Mouse (Mus musculus) hindbrain, embryonic 15.5 days (tissue): ENCODE measurements around the gene Pptc7. TPM values are rescaled to one million over a fixed set of nuclear protein-coding genes. Genes with fewer than 3 reads are reported as not detected.
A peak's percentile ranks its signal among the peaks of the same experiment; 100 is the strongest.

Experiments used
- ATAC-seq: fragments of 200-750 bp; cut with Nextera tagmentation; 2 replicates; pipeline ENCODE4 v1.8.0; 2017; ENCODE audit warnings: low read depth, moderate number of reproducible peaks, moderate TSS enrichment; ENCODE audit not compliant: low FRiP score
- H3K27ac ChIP-seq: fragments of 300-500 bp; sonication (generic); replicated peaks from 2 replicates; pipeline ENCODE4 v1.5.1; 2015; ENCODE audit warnings: mild to moderate bottlenecking, inconsistent platforms
- H3K27me3 ChIP-seq: fragments of 300-500 bp; sonication (generic); 2 replicates; pipeline ENCODE4 v1.6.1; 2015; ENCODE audit warnings: control low read depth, inconsistent platforms
- H3K36me3 ChIP-seq: fragments of 300-500 bp; sonication (generic); 2 replicates; pipeline ENCODE4 v1.6.1; 2015; ENCODE audit warnings: control low read depth, inconsistent platforms
- H3K4me1 ChIP-seq: fragments of 300-500 bp; sonication (generic); replicated peaks from 2 replicates; pipeline ENCODE4 v1.6.1; 2015; ENCODE audit warnings: control low read depth, inconsistent platforms
- H3K4me2 ChIP-seq: fragments of 300-500 bp; sonication (generic); 2 replicates; pipeline ENCODE4 v1.6.1; 2015; ENCODE audit warnings: moderate library complexity, mild to moderate bottlenecking, inconsistent platforms
- H3K4me3 ChIP-seq: fragments of 300-500 bp; sonication (generic); 2 replicates; pipeline ENCODE4 v1.5.1; 2015; ENCODE audit warnings: mild to moderate bottlenecking, inconsistent platforms
- H3K9ac ChIP-seq: fragments of 300-500 bp; sonication (generic); 2 replicates; pipeline ENCODE4 v1.6.1; 2015; ENCODE audit warnings: inconsistent platforms
- H3K9me3 ChIP-seq: fragments of 300-500 bp; sonication (generic); 2 replicates; pipeline ENCODE4 v1.6.1; 2016; ENCODE audit warnings: control low read depth, inconsistent platforms
- WGBS: fragments of 180-500 bp; shearing (Covaris S2); methylation state at CpG from one replicate; pipeline ENCODE4 v1.1.7; 2015; 5-methylcytosine and 5-hydroxymethylcytosine counted together
- polyA plus RNA-seq: library from polyadenylated mRNA; unstranded; fragments of >200 nt; fragmentation: Nextera tagmentation; extraction: Ambion mirVana; gene quantifications from 2 replicates; pipeline ENCODE4 v1.2.1, GENCODE M21; 2015

The Pptc7 gene
- polyA plus RNA-seq, 1 experiment from 2014 or later: 8.1 TPM

DNA sequence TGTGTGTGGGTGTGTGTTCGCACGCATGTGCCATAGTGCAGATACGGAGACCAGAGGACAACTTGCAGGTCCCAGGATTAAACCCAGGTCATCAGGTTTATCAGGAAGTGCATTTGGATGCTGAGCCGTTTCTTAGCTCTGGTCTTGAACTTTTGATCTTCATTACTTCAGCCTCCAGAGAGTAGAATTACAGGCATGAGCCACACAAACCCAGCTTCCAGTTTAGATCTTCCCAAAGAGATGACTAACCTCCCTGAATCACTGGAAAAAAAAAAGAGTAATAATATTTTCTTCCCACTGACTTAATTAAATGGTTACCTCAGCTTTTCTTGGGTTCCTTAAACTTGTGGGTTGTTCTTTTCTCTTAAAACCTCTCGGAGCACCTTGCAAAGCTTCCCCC is 11.3 kb upstream of the Pptc7 start:
- H3K4me2 ChIP-seq: no peak overlapping the region
- H3K4me3 ChIP-seq: no peak overlapping the region
- no peaks in the 10 kb centered on the region for H3K27me3 ChIP-seq
- no peaks in the 10 kb centered on the region for H3K9me3 ChIP-seq
- H3K4me1 ChIP-seq: no peaks in the 10 kb centered on the region
- H3K36me3 ChIP-seq: no peaks in the 10 kb centered on the region
- no peak for ATAC-seq
- 84% methylated on average over 5 of the region's 5 CpGs for WGBS
- H3K27ac ChIP-seq: no peak overlapping the region
- no peak overlapping the region for H3K9ac ChIP-seq

DNA sequence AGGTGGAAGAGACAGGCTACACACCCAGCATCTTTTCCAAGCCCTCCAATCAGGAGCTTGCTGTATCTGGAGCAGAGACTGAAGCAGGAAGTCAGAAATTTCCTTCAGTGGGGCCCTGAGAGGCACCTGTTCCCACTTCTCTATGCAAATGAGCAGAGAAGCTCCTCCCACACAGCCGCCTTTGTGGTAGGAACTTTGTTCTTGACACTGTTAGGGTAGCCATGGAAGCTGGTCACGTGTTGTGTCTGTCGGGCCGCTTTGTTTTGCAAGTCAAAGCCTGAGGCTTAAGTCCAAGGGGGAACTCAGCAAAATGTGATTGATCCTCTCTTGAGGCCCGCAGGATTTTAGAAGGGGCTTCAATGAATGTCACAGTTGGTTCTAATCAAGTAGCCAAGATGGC is 9.4 kb upstream of the Pptc7 start:
- no peaks in the 10 kb centered on the region for H3K4me1 ChIP-seq
- no peak overlapping the region for H3K4me2 ChIP-seq
- H3K27me3 ChIP-seq: no peaks in the 10 kb centered on the region
- no peaks in the 10 kb centered on the region for H3K9me3 ChIP-seq
- no peak overlapping the region for H3K27ac ChIP-seq
- H3K4me3 ChIP-seq: no peak overlapping the region
- no peak for ATAC-seq
- WGBS: 17% methylated on average over 5 of the region's 5 CpGs
- H3K9ac ChIP-seq: no peak overlapping the region
- no peaks in the 10 kb centered on the region for H3K36me3 ChIP-seq

GRCm38 (mm10) chr5:122278946-122279345 is 5.2 kb upstream of the Pptc7 start:
- Histone ChIP-seq H3K27ac (no peak overlapping the region), H3K4me1 (0 out of 2 replicates have a peak, but pooled peaks cover 4% of the 10 kb centered on the region), H3K27me3 (no peaks in the 10 kb centered on the region), H3K4me3 (no peak overlapping the region), H3K36me3 (no peaks in the 10 kb centered on the region), H3K4me2 (no peak overlapping the region), H3K9ac (no peak overlapping the region), H3K9me3 (no peaks in the 10 kb centered on the region)
- ATAC-seq: no peak
- WGBS: 78% methylated on average over 7 of the region's 7 CpGs

- Histone ChIP-seq H3K4me1 (0 out of 2 replicates have a peak, but pooled peaks cover 4% of the 10 kb centered on the region), H3K36me3 (no peaks in the 10 kb centered on the region), H3K4me2 (no peak overlapping the region), H3K9ac (no peak overlapping the region), H3K9me3 (no peaks in the 10 kb centered on the region), H3K27me3 (no peaks in the 10 kb centered on the region), H3K4me3 (no peak overlapping the region), H3K27ac (no peak overlapping the region)
- ATAC-seq: no peak
- 78% methylated on average over 12 of the region's 12 CpGs for WGBS
Measured at GRCm38 (mm10) chr5:122279799-122280421, 4.3 kb upstream of the Pptc7 start.

DNA sequence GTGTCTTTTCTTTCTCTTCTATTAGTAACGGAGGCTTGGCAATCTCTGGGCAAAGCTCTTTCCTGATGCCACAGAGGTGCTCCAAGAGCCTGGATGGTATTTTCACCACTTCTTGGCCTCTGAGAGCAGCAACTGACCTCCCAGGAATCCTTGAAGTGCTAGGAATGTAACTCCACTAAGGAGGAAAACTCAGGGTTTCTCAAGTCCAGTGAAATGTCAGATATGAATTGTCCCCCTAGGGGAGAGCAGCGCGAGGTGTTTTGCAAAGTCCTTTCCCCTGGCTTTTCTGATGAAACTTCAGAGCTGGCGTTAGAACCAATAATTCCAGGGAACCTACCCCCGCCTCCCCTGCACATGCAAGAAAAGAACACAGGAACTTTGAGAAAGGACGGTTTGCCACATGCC is 3.7 kb upstream of the Pptc7 start:
- no peak for ATAC-seq
- Histone ChIP-seq H3K4me1 (peaks cover 9% of the 10 kb centered on the region), H3K4me3 (no peak overlapping the region), H3K27ac (no peak overlapping the region), H3K9me3 (no peaks in the 10 kb centered on the region), H3K4me2 (no peak overlapping the region), H3K36me3 (no peaks in the 10 kb centered on the region), H3K27me3 (no peaks in the 10 kb centered on the region), H3K9ac (no peak overlapping the region)
- WGBS: 47% methylated on average over 6 of the region's 6 CpGs

DNA sequence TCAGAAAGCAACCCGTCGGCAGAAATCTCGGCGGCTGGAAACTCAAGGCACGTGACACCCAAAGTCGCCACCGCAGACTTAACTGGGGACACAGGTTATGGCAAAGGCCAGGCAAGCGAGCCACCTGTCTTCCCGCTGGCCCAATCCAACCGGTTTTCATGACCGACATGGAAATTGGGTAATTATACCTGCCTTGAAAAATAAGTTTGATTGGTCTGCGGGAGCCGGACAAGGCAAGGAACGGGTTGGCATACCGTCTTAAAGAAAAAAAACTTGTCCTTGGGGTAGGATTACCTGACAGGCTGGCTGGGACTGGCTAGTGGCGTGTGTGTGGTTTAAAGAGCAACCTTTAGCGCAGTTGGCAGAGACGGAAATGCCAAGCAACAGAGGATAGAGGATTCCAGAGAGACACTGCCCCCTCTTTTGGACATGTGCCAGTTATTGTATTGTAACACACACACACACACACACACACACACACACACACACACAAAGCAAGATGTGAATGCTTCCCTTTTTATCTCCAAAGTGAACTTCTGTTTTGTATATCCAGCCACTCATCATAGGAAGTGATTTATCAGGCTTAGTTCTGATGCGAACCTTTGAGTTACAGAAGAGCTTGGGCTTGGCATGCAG is 3.2 kb upstream of the Pptc7 start:
- ATAC-seq: no peak
- H3K9me3 ChIP-seq: no peaks in the 10 kb centered on the region
- no peak overlapping the region for H3K4me3 ChIP-seq
- H3K27ac ChIP-seq: no peak overlapping the region
- H3K4me2 ChIP-seq: no peak overlapping the region
- peaks cover 14% of the 10 kb centered on the region for H3K4me1 ChIP-seq
- WGBS: 43% methylated on average over 19 of the region's 19 CpGs
- H3K27me3 ChIP-seq: no peaks in the 10 kb centered on the region
- H3K9ac ChIP-seq: no peak overlapping the region
- no peaks in the 10 kb centered on the region for H3K36me3 ChIP-seq

GRCm38 (mm10) chr5:122283828-122284182 is 360 bp upstream of the Pptc7 start:
- Histone ChIP-seq H3K4me3 (peak overlapping the region; percentile 65), H3K36me3 (0 out of 2 replicates have a peak, but pooled peaks cover 2% of the 10 kb centered on the region), H3K4me2 (peak overlapping the region; percentile 90), H3K9ac (no peak overlapping the region), H3K4me1 (peaks cover 20% of the 10 kb centered on the region), H3K27me3 (no peaks in the 10 kb centered on the region), H3K9me3 (no peaks in the 10 kb centered on the region), H3K27ac (no peak overlapping the region)
- no peak for ATAC-seq
- 33% methylated on average over 2 of the region's 2 CpGs for WGBS

DNA sequence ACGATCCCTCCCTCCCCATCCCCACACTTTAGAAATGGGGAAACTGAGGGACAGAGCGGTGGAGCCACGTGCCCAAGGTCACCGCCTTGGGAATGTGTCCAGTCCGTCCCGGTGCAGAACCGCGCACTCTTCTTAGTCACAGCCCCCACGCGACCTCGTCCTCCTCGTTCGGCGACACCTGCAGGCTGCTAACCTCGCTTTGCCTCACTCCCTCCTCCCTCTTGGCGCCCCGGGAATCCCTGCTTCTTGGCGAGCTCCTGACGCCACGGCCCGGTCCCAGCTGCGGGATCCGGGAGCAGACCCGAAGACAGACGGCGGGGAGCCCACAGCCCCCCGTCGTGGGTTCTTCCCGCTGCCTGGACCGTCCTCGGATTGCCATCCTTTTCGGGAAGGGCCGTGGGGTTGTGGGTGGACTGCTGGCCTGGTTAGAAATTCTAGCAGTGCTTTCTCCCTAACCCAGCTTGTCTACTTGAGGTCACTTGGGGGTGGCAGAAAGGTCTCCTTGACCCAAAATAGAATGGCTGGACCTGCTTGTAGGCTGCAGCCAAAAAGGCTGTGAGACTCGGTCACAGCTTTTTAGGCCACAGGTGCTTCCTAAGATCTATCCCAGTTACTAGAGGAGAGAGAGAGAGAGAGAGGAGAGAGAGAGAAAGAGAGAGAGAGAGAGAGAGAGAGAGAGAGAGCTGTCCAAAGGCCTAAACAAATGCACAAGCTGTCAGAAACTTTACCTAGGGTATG is 1.0 kb downstream of the Pptc7 start:
- no peaks in the 10 kb centered on the region for H3K9me3 ChIP-seq
- peaks cover 20% of the 10 kb centered on the region for H3K4me1 ChIP-seq
- no peaks in the 10 kb centered on the region for H3K27me3 ChIP-seq
- WGBS: under 1% methylated on average over 34 of the region's 34 CpGs
- H3K4me3 ChIP-seq: peak overlapping the region; percentile 65
- peak overlapping the region; percentile 90 for H3K4me2 ChIP-seq
- H3K36me3 ChIP-seq: 0 out of 2 replicates have a peak, but pooled peaks cover 2% of the 10 kb centered on the region
- peak; percentile 53; the same call in 1 of the 2 replicates for ATAC-seq
- H3K27ac ChIP-seq: peak overlapping the region; percentile 89
- H3K9ac ChIP-seq: peak overlapping the region; percentile 75

DNA sequence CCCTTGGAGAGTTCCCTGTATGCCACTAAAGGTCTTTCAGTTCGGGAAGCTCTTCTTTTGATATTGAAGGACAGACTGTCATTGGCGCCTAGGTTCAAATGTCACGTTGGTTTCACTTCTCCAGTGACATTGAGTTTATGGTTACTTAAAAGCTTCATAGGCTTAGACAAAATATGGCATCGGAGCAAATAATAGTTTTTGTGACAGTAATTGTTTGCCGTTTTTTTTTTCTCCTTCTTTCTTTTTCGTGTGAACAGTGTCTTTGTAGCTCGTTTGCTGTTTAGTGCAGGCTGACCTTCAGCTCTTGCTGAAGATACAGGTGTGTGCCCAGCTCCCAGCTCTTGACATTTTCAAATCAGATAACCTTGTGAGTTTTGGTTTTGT is 1.6 kb downstream of the Pptc7 start:
- peak overlapping the region; percentile 90 for H3K4me2 ChIP-seq
- peaks cover 19% of the 10 kb centered on the region for H3K4me1 ChIP-seq
- H3K27ac ChIP-seq: no peak overlapping the region
- H3K4me3 ChIP-seq: peak overlapping the region; percentile 65
- H3K27me3 ChIP-seq: no peaks in the 10 kb centered on the region
- 0 out of 2 replicates have a peak, but pooled peaks cover 2% of the 10 kb centered on the region for H3K36me3 ChIP-seq
- no peaks in the 10 kb centered on the region for H3K9me3 ChIP-seq
- ATAC-seq: no peak
- peak overlapping the region; percentile 75; the same call in 1 of the 2 replicates for H3K9ac ChIP-seq
- 59% methylated on average over 7 of the region's 7 CpGs for WGBS

DNA sequence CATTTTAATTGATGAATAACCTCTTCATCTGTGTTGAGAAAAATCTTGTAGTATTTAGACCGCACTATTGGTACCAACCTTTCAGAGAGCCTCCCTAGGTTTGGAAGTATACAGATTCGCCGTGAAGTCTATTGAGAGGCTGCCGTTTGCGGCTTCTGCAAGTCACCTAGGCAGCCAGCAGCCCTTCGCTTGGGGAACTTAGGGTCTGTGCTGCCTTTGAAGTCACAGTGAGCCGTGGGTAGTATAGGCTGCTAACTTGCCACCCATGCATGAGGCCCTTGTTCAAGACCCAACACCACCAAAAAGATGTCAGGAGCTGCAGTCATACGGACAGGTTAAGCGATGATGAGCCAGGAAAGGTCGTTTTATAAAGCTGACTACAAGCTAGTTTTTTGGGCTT is 2.0 kb downstream of the Pptc7 start:
- H3K4me3 ChIP-seq: 0 out of 2 replicates have a peak overlapping the region, but pooled peaks have one; percentile 8
- peaks cover 16% of the 10 kb centered on the region for H3K4me1 ChIP-seq

DNA sequence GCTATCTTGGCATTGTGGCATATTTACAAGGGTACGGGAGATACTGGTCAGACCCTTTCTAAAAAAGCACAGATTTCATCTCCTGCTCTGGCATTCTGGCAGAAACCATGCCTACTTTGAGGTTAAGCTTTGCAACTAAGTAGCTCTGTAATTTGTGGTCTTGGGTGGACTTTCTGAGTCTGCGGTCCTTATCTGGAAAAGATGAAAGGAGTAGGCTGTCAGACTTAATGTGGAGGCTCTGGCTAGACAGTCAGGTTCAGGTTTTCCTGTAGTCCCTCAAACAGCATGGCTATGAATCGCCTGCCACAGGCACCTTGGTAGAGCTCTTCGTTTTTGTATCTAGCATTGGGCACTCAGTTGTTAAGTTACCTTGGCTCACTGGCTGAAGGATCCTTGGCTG is 2.9 kb downstream of the Pptc7 start:
- H3K9me3 ChIP-seq: no peaks in the 10 kb centered on the region
- H3K9ac ChIP-seq: no peak overlapping the region
- ATAC-seq: no peak
- no peak overlapping the region for H3K27ac ChIP-seq
- no peak overlapping the region for H3K4me3 ChIP-seq
- peaks cover 17% of the 10 kb centered on the region for H3K4me1 ChIP-seq
- 90% methylated on average over 4 of the region's 4 CpGs for WGBS
- H3K36me3 ChIP-seq: 0 out of 2 replicates have a peak, but pooled peaks cover 2% of the 10 kb centered on the region
- H3K27me3 ChIP-seq: no peaks in the 10 kb centered on the region
- no peak overlapping the region for H3K4me2 ChIP-seq

More for the DNA sequence above, 2.0 kb downstream of the Pptc7 start:
- ATAC-seq: no peak
- Histone ChIP-seq H3K4me2 (peak overlapping the region; percentile 90), H3K27ac (no peak overlapping the region), H3K36me3 (0 out of 2 replicates have a peak, but pooled peaks cover 2% of the 10 kb centered on the region), H3K9ac (0 out of 2 replicates have a peak overlapping the region, but pooled peaks have one; percentile 12), H3K9me3 (no peaks in the 10 kb centered on the region), H3K27me3 (no peaks in the 10 kb centered on the region)
- WGBS: 85% methylated on average over 10 of the region's 10 CpGs
